Mouse (Mus musculus) limb, embryonic 14.5 days (tissue): ENCODE data around the gene Cdk2ap2. TPM values are rescaled to one million over a fixed set of nuclear protein-coding genes. Genes with fewer than 3 reads are reported as not detected.

Source experiments
- ATAC-seq: fragments of 200-750 bp; cut with Nextera tagmentation; 2 replicates; pipeline ENCODE4 v1.8.0; 2017; ENCODE audit warnings: low read depth, moderate number of reproducible peaks, moderate TSS enrichment; ENCODE audit not compliant: low FRiP score
- DNase-seq: peaks from one replicate; pipeline ENCODE4 v3.0.0-alpha.2; 2015; ENCODE audit warnings: low spot score
- H3K27ac ChIP-seq: fragments of 300-500 bp; sonication (generic); replicated peaks from 2 replicates; pipeline ENCODE4 v1.5.1; 2014; ENCODE audit warnings: low read depth, mild to moderate bottlenecking, low read length, moderate library complexity, mixed read lengths
- H3K27me3 ChIP-seq: fragments of 300-500 bp; sonication (generic); 2 replicates; pipeline ENCODE4 v1.6.1; 2014; ENCODE audit warnings: low read length, mixed read lengths; ENCODE audit not compliant: control insufficient read depth, insufficient read depth
- H3K36me3 ChIP-seq: fragments of 300-500 bp; sonication (generic); 2 replicates; pipeline ENCODE4 v1.6.1; 2014; ENCODE audit warnings: mild to moderate bottlenecking, low read length, moderate library complexity, mixed read lengths; ENCODE audit not compliant: control insufficient read depth, insufficient read depth
- H3K4me1 ChIP-seq: fragments of 300-500 bp; sonication (generic); 2 replicates; pipeline ENCODE4 v1.6.1; 2014; ENCODE audit warnings: antibody characterized with exemption, low read length, mixed read lengths; ENCODE audit not compliant: control insufficient read depth, insufficient read depth
- H3K4me2 ChIP-seq: fragments of 300-500 bp; sonication (generic); replicated peaks from 2 replicates; pipeline ENCODE4 v1.6.1; 2014; ENCODE audit warnings: low read depth, mild to moderate bottlenecking, low read length, moderate library complexity; ENCODE audit not compliant: severe bottlenecking
- H3K4me3 ChIP-seq: fragments of 300-500 bp; sonication (generic); replicated peaks from 2 replicates; pipeline ENCODE4 v1.5.1; 2014; ENCODE audit warnings: low read length
- H3K9ac ChIP-seq: fragments of 300-500 bp; sonication (generic); 2 replicates; pipeline ENCODE4 v1.6.1; 2014; ENCODE audit warnings: mild to moderate bottlenecking, low read depth, low read length, moderate library complexity; ENCODE audit not compliant: severe bottlenecking
- H3K9me3 ChIP-seq: fragments of 300-500 bp; sonication (generic); 2 replicates; pipeline ENCODE4 v1.6.1; 2016; ENCODE audit warnings: low read length; ENCODE audit not compliant: control insufficient read depth
- POLR2A ChIP-seq: fragments of 200-500 bp; IDR thresholded peaks from 2 replicates; pipeline ENCODE4 v1.8.0; 2012; ENCODE audit warnings: inconsistent platforms, mild to moderate bottlenecking, moderate library complexity, borderline replicate concordance; ENCODE audit not compliant: insufficient read depth, insufficient read length; ENCODE audit errors: extremely low read depth
- WGBS: fragments of 180-500 bp; shearing (Covaris S2); extraction: QIAGEN DNeasy Blood & Tissue Kit; methylation state at CpG from one replicate; pipeline ENCODE4 v1.1.7; 2014; 5-methylcytosine and 5-hydroxymethylcytosine counted together
- polyA plus RNA-seq, 2 experiments: library from polyadenylated mRNA; depleted of rRNA in 1 of 2; stranded (reverse) in 1 of 2; unstranded in 1 of 2; fragments of >200 nt; fragmentation: Nextera tagmentation in 1 of 2; extraction: Ambion mirVana in 1 of 2; gene quantifications; 2 replicates each; pipeline versions ENCODE4 v1.2.1 to v1.2.3; 2012 to 2014

Gene Cdk2ap2
- polyA plus RNA-seq, 2 experiments = 45.2 to 67.6 TPM

DNA sequence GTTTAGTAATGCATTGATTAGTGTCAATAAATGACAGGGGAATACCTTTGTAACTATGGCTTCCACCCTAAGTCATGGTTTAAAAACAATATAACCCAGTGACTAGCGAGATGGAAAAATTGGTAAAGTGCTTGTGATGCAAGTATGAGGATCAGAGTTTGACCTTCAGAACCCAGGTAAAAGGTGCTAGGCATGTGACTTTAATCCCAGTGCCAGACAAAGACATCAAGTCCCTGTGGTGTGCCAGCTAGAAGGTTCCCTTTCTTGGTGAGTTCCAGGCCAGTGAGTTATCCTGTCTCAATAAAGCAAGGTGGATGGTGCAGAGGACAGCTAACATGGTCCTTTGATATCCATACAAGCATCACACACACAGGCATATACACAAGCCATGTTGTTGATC, 21.5 kb upstream of the Cdk2ap2 start:
- Histone ChIP-seq H3K4me2 (no peak overlapping the region), H3K9me3 (no peaks in the 10 kb centered on the region), H3K36me3 (no peaks in the 10 kb centered on the region), H3K27ac (no peak overlapping the region), H3K27me3 (no peaks in the 10 kb centered on the region), H3K9ac (no peak overlapping the region), H3K4me3 (no peak overlapping the region), H3K4me1 (no peaks in the 10 kb centered on the region)
- DNase-seq = no peak
- 93% methylated on average over 1 of the region's 1 CpGs for WGBS
- no peak for ATAC-seq
- no peak for TF ChIP-seq POLR2A

DNA sequence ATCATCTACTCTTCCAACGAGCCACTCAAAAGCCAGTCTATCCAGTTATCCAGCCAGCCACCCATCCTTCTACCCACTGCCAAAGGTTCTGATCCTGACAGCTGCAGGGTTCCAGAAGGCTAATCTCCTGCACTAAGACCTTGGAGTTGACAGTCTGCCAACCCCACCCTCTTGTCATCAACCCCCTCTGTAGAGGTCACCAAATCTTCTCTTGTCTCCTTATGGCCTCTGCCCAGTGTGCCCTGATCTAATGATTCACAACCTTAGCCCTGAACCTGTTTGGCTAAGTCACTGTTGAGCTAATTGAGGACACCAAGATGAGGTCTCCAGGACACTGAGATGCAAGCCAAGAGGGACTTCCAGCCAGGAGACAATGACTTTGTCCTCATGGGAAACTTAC, 17.4 kb upstream of the Cdk2ap2 start:
- H3K4me3 ChIP-seq = no peak overlapping the region
- no peak for TF ChIP-seq POLR2A
- H3K36me3 ChIP-seq = no peaks in the 10 kb centered on the region
- H3K9me3 ChIP-seq = no peaks in the 10 kb centered on the region
- H3K9ac ChIP-seq = no peak overlapping the region
- DNase-seq (no peak), ATAC-seq (no peak)
- H3K4me1 ChIP-seq = no peaks in the 10 kb centered on the region
- no peak overlapping the region for H3K27ac ChIP-seq
- 79% methylated on average over 1 of the region's 1 CpGs for WGBS
- H3K27me3 ChIP-seq = no peaks in the 10 kb centered on the region
- no peak overlapping the region for H3K4me2 ChIP-seq

DNA sequence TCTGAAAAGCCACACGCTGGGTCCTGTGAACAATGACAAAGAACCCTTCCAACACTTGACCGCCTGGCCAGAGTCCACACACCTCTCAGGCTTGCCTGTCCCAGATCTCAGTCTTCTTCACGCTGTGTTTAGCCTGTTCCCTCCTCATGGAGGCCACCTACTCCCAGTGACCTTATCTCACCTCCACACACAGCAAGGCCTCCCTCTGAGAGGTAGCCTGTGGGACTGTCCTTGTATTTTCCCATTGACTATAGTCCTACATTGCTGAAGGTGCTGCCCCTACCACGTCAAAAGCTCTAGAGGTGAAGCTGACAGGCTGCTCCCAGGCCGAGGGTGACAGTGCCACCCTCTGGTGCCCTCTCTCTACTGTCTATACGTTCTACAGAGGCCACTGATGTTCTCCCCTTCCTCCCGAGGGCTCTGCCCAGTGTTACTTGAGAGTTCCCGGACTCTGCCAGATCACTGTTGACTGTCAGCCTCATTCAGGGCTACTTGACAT, 16.4 kb upstream of the Cdk2ap2 start:
- Histone ChIP-seq H3K27ac (no peak overlapping the region), H3K9ac (no peak overlapping the region), H3K36me3 (no peaks in the 10 kb centered on the region), H3K4me3 (no peak overlapping the region), H3K4me2 (no peak overlapping the region), H3K9me3 (no peaks in the 10 kb centered on the region), H3K4me1 (no peaks in the 10 kb centered on the region), H3K27me3 (no peaks in the 10 kb centered on the region)
- 62% methylated on average over 8 of the region's 8 CpGs for WGBS
- ATAC-seq = no peak
- DNase-seq = no peak
- no peak for TF ChIP-seq POLR2A

DNA sequence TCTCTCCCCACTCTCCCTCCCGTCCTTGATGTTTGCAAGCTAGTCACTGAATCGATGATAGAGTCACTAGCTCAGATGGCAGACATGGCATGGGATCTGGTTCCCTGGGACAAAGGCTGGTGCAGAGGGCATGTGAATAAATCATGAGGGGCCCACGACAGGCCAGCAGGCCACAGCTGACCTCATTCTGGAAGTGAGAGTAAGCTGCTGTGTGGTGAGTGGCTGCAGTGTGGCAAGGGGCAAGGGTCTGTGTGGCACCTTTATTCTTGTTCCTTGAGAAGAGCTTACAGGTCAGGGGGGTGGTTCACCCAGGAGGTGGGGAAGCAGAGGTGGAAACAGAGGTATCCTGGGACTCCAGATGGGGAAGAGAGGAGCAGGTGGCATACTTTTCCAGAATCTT, 15.6 kb upstream of the Cdk2ap2 start, which contains the start of gene Cabp2:
TSS of gene Cabp2 (plus strand) at position 185 of the 400 bp plus-strand sequence.
- Histone ChIP-seq H3K27ac (no peak within 1 kb of the TSS), H3K36me3 (no peaks in the 10 kb centered on the region), H3K9me3 (no peaks in the 10 kb centered on the region), H3K4me2 (no peak within 1 kb of the TSS), H3K9ac (no peak within 1 kb of the TSS), H3K27me3 (no peaks in the 10 kb centered on the region), H3K4me1 (no peaks in the 10 kb centered on the region), H3K4me3 (no peak within 1 kb of the TSS)
- DNase-seq (no peak), ATAC-seq (no peak)
- TF ChIP-seq POLR2A = no peak
- 68% methylated on average over 3 of the region's 3 CpGs for WGBS

DNA sequence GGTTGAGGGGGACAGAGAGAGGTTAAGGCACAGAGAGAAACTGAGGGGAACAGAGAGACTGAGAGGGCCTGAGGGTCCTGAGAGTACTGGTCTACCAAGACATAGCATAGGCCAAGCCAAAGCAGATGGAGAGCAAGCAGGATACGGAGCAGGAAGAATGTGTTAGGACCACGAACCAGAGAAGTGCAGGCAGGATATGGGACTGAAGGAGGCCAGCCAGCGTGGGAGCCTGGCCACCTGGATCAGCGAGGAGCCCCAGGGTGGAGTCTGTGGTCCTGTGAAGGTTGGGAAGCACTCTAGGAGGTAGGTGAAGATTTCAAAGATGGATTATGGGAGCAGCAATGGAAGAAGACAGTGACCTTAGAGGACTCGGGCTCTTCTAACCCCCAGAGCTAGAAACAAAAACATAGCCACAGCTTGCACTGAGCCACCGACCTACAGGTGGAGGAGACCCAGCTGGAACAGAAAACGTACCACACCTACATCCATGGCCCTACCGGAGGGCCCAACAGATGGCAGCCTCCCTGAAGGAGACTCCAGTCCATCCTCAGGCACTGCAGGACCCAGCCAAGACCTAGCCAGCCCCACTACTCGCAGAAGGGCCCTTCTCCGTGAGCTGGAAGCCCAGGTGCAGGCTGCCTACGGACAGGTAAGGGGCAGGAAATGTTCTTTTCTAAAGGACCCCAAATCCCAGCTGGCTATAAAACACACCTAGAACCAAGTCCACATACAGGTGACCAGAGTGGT, 14.6 kb upstream of the Cdk2ap2 start:
- no peak for TF ChIP-seq POLR2A
- H3K27me3 ChIP-seq = no peaks in the 10 kb centered on the region
- 75% methylated on average over 11 of the region's 11 CpGs for WGBS
- H3K27ac ChIP-seq = no peak overlapping the region
- DNase-seq = no peak
- no peak overlapping the region for H3K4me3 ChIP-seq
- ATAC-seq = no peak
- no peaks in the 10 kb centered on the region for H3K4me1 ChIP-seq
- H3K9ac ChIP-seq = no peak overlapping the region
- H3K9me3 ChIP-seq = no peaks in the 10 kb centered on the region
- no peak overlapping the region for H3K4me2 ChIP-seq
- no peaks in the 10 kb centered on the region for H3K36me3 ChIP-seq
